Mouse (Mus musculus) hindbrain, embryonic 10.5 days (tissue): Measurements from ENCODE around the gene Inpp5a. TPM values are rescaled to one million over a fixed set of nuclear protein-coding genes. Genes with fewer than 3 reads are reported as not detected.

Source experiments
- DNase-seq: peaks from one replicate; pipeline ENCODE4 v3.0.0-alpha.2; 2017; ENCODE audit warnings: low spot score
- H3K27ac ChIP-seq: fragments of 300-500 bp; sonication (generic); 2 replicates; pipeline ENCODE4 v1.5.1; 2016; ENCODE audit warnings: mild to moderate bottlenecking, moderate library complexity
- H3K27me3 ChIP-seq: fragments of 300-500 bp; sonication (generic); 2 replicates; pipeline ENCODE4 v1.6.1; 2016; ENCODE audit warnings: mild to moderate bottlenecking; ENCODE audit not compliant: poor library complexity, insufficient read depth, severe bottlenecking
- H3K36me3 ChIP-seq: fragments of 300-500 bp; sonication (generic); 2 replicates; pipeline ENCODE4 v1.6.1; 2016; ENCODE audit warnings: mild to moderate bottlenecking, moderate library complexity
- H3K4me1 ChIP-seq: fragments of 300-500 bp; sonication (generic); replicated peaks from 2 replicates; pipeline ENCODE4 v1.6.1; 2016; ENCODE audit warnings: mild to moderate bottlenecking
- H3K4me3 ChIP-seq: fragments of 300-500 bp; sonication (generic); 2 replicates; pipeline ENCODE4 v1.5.1; 2016; ENCODE audit warnings: mild to moderate bottlenecking, moderate library complexity
- H3K9me3 ChIP-seq: fragments of 300-500 bp; sonication (generic); 2 replicates; pipeline ENCODE4 v1.6.1; 2016; ENCODE audit warnings: mild to moderate bottlenecking, moderate library complexity
- WGBS: fragments of 180-500 bp; shearing (Covaris S2); methylation state at CpG from one replicate; pipeline ENCODE4 v1.1.7; 2016; 5-methylcytosine and 5-hydroxymethylcytosine counted together
- polyA plus RNA-seq: library from polyadenylated mRNA; unstranded; fragments of >200 nt; fragmentation: Nextera tagmentation; extraction: Ambion mirVana; gene quantifications from 2 replicates; pipeline ENCODE4 v1.2.1, GENCODE M21; 2016

Gene Inpp5a
- polyA plus RNA-seq, 1 experiment from 2014 or later: 19.0 TPM

- no peaks in the 10 kb centered on the region for H3K9me3 ChIP-seq
- no peak overlapping the region for H3K4me3 ChIP-seq
- H3K36me3 ChIP-seq: no peaks in the 10 kb centered on the region
- peaks cover 47% of the 10 kb centered on the region for H3K4me1 ChIP-seq
- 80% methylated on average over 6 of the region's 6 CpGs for WGBS
- DNase-seq: no peak
- H3K27ac ChIP-seq: no peak overlapping the region
- no peaks in the 10 kb centered on the region for H3K27me3 ChIP-seq
Observed at GRCm38 (mm10) chr7:139439922-139440895, 51.3 kb downstream of the Inpp5a start.

DNA sequence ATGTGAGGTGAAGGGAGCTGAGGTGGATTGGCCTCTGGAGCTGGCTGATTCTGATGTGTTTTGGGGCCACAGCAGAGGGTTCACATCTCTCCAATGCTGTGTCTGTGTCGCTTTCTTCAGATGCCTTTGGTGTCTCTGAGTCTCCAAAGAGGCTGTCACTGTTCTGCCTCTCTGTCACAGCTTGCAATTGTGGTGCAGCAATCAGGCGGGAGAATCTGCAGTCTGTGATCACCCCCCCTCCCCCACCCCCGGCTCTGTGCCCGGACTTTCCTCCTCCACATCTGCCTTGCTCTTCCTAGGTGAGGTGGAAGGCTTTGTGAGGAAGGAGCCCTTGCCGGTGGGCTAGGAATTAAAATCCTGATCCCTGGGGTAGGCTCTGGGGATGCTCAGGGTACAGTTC is 52.1 kb downstream of the Inpp5a start:
- Histone ChIP-seq H3K4me3 (no peak overlapping the region), H3K4me1 (peaks cover 47% of the 10 kb centered on the region), H3K27ac (peak overlapping the region; percentile 62; the same call in 1 of the 2 replicates)

GRCm38 (mm10) chr7:139441761-139442211 is 52.9 kb downstream of the Inpp5a start:
- peaks cover 47% of the 10 kb centered on the region for H3K4me1 ChIP-seq
- no peak for DNase-seq
- peak overlapping the region; percentile 24 for H3K27ac ChIP-seq
- no peak overlapping the region for H3K4me3 ChIP-seq
- H3K9me3 ChIP-seq: no peaks in the 10 kb centered on the region
- WGBS: 81% methylated on average over 10 of the region's 10 CpGs
- H3K36me3 ChIP-seq: no peaks in the 10 kb centered on the region
- no peaks in the 10 kb centered on the region for H3K27me3 ChIP-seq

More for the DNA sequence above, 52.1 kb downstream of the Inpp5a start:
- WGBS: 33% methylated on average over 5 of the region's 5 CpGs
- no peaks in the 10 kb centered on the region for H3K27me3 ChIP-seq
- H3K36me3 ChIP-seq: no peaks in the 10 kb centered on the region
- DNase-seq: no peak
- no peaks in the 10 kb centered on the region for H3K9me3 ChIP-seq

DNA sequence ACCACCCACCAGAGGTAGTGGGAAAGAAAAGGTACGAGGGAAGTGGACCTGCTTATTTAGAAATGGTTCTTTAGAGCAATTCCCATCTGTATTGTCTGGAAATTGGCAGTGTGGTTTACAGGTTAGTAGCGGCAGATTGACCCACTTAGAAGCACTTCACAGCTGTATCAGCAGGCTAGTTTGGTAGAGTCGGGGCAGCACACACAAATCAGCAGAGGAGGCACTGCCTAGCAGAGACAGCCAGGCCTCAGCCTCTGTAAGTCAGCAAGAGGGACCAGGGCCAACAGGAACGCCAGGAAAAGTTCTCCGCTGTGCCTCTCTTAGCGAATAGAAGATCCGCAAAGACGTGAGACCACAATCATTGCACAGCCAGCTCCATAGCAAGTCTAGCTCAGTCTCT is 56.7 kb downstream of the Inpp5a start:
- Histone ChIP-seq H3K9me3 (no peaks in the 10 kb centered on the region), H3K36me3 (no peaks in the 10 kb centered on the region), H3K4me1 (peaks cover 20% of the 10 kb centered on the region), H3K27me3 (no peaks in the 10 kb centered on the region), H3K27ac (no peak overlapping the region), H3K4me3 (no peak overlapping the region)
- no peak for DNase-seq
- WGBS: 85% methylated on average over 8 of the region's 8 CpGs

- Histone ChIP-seq H3K4me3 (no peak overlapping the region), H3K27me3 (no peaks in the 10 kb centered on the region), H3K27ac (no peak overlapping the region), H3K36me3 (no peaks in the 10 kb centered on the region), H3K4me1 (0 out of 2 replicates have a peak, but pooled peaks cover 9% of the 10 kb centered on the region), H3K9me3 (no peaks in the 10 kb centered on the region)
- DNase-seq: no peak
- WGBS: 89% methylated on average over 3 of the region's 3 CpGs
Observed at GRCm38 (mm10) chr7:139447381-139447780, 58.5 kb downstream of the Inpp5a start.

GRCm38 (mm10) chr7:139450186-139450998 is 61.5 kb downstream of the Inpp5a start:
- no peaks in the 10 kb centered on the region for H3K9me3 ChIP-seq
- no peaks in the 10 kb centered on the region for H3K27me3 ChIP-seq
- no peak overlapping the region for H3K4me3 ChIP-seq
- WGBS: 88% methylated on average over 16 of the region's 16 CpGs
- no peak for DNase-seq
- peaks cover 11% of the 10 kb centered on the region; the same call in 1 of the 2 replicates for H3K4me1 ChIP-seq
- H3K36me3 ChIP-seq: no peaks in the 10 kb centered on the region
- no peak overlapping the region for H3K27ac ChIP-seq

- no peak for DNase-seq
- H3K4me3 ChIP-seq: no peak overlapping the region
- no peaks in the 10 kb centered on the region for H3K36me3 ChIP-seq
- peaks cover 11% of the 10 kb centered on the region; the same call in 1 of the 2 replicates for H3K4me1 ChIP-seq
- no peak overlapping the region for H3K27ac ChIP-seq
- H3K27me3 ChIP-seq: no peaks in the 10 kb centered on the region
- WGBS: 87% methylated on average over 5 of the region's 5 CpGs
- no peaks in the 10 kb centered on the region for H3K9me3 ChIP-seq
Observed at GRCm38 (mm10) chr7:139451711-139452110, 62.8 kb downstream of the Inpp5a start.

- Histone ChIP-seq H3K36me3 (no peaks in the 10 kb centered on the region), H3K4me1 (peaks cover 11% of the 10 kb centered on the region; the same call in 1 of the 2 replicates), H3K27me3 (no peaks in the 10 kb centered on the region), H3K27ac (no peak overlapping the region), H3K4me3 (no peak overlapping the region), H3K9me3 (no peaks in the 10 kb centered on the region)
- 70% methylated on average over 2 of the region's 2 CpGs for WGBS
- no peak for DNase-seq
Observed at GRCm38 (mm10) chr7:139452199-139452598, 63.3 kb downstream of the Inpp5a start.

DNA sequence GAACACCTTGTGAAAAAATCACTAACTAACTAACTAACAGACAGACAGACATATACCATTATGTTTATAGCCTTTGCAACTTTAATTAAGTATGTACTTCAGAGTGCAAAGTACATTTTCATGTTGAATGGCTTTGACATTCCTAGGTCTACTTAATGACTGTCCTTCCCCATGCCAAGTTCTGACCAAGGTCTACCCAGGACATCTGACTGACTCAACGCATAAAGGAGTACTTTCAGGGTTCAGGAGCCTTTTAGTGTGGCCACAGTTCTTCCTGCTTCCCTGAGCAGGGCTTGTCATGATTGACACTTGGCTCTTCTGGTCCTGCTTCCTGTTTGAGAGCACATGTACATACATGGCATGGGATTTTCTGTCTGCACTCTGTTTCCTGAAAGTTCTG is 64.3 kb downstream of the Inpp5a start:
- no peak for DNase-seq
- H3K4me3 ChIP-seq: no peak overlapping the region
- whole genome bisulfite sequencing: 80% methylated on average over 1 of the region's 1 CpGs
- no peaks in the 10 kb centered on the region for H3K9me3 ChIP-seq
- H3K36me3 ChIP-seq: no peaks in the 10 kb centered on the region
- no peak overlapping the region for H3K27ac ChIP-seq
- no peaks in the 10 kb centered on the region for H3K27me3 ChIP-seq
- H3K4me1 ChIP-seq: peaks cover 11% of the 10 kb centered on the region; the same call in 1 of the 2 replicates

DNA sequence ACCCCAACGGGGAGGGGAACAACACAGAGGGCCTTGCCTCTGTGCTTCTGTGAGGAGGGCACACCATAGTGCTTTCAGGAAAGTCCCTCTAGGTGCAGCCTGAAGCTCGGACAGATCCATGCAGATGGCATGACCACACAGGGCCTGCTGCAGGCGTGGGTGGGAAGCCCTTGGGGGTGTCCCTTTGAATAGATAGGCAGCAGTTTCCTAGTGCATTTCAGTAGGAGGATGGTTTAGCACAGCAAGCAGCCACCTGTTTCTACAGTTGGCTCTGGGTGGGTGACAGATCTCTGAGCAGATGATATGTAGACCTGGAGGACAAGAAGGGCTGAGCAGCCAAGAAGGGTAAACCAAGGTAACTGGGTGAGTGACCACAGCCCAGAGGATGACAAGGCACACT is 65.4 kb downstream of the Inpp5a start:
- Histone ChIP-seq H3K9me3 (no peaks in the 10 kb centered on the region), H3K36me3 (no peaks in the 10 kb centered on the region), H3K27me3 (no peaks in the 10 kb centered on the region), H3K4me1 (peaks cover 11% of the 10 kb centered on the region; the same call in 1 of the 2 replicates), H3K4me3 (no peak overlapping the region), H3K27ac (no peak overlapping the region)
- DNase-seq: no peak
- WGBS: 70% methylated on average over 3 of the region's 3 CpGs

- DNase-seq: no peak
- Histone ChIP-seq H3K4me3 (no peak overlapping the region), H3K27me3 (no peaks in the 10 kb centered on the region), H3K4me1 (peaks cover 10% of the 10 kb centered on the region; the same call in 1 of the 2 replicates), H3K36me3 (no peaks in the 10 kb centered on the region), H3K9me3 (no peaks in the 10 kb centered on the region), H3K27ac (no peak overlapping the region)
- WGBS: 84% methylated on average over 6 of the region's 6 CpGs
Observed at GRCm38 (mm10) chr7:139456759-139457158, 67.8 kb downstream of the Inpp5a start.

DNA sequence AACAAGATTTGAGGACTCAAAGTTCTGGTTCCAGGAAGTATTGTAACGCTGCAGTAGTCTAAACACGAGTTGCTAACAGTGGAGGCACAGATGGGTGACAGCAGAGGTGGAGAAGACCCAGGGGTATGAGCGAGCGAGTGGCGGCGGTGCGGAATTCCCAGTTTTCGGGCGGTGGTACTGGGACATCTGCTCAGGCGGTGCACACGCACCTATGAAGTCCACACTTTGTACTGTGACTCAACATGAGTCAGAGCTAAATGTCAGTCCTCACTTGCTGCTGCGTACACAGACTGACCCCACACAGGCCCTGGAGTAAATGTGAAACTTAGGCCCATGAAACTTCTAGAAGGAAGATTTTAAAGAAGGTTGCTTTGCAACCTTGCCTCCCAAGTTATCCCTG is 72.4 kb downstream of the Inpp5a start:
- Histone ChIP-seq H3K36me3 (no peaks in the 10 kb centered on the region), H3K4me3 (no peak overlapping the region), H3K27ac (no peak overlapping the region), H3K9me3 (no peaks in the 10 kb centered on the region), H3K27me3 (no peaks in the 10 kb centered on the region), H3K4me1 (peaks cover 1% of the 10 kb centered on the region)
- no peak for DNase-seq
- WGBS: 92% methylated on average over 12 of the region's 12 CpGs
